Mouse (Mus musculus) cerebral cortex, adult 2 months (tissue): ENCODE results near the gene Batf2.

Experiments used
- WGBS: fragments of 180-500 bp; shearing (Covaris S2); methylation state at CpG from one replicate; pipeline ENCODE4 v1.1.7; 2018; 5-methylcytosine and 5-hydroxymethylcytosine counted together

Gene Batf2

GRCm38 (mm10) chr19:6140678-6141393, at the start of gene Batf2:
TSS of gene Batf2 (plus strand) at chr19:6140983.
- WGBS = under 1% methylated on average over 68 of the region's 68 CpGs

- 93% methylated on average over 7 of the region's 7 CpGs for WGBS
Observed at GRCm38 (mm10) chr19:6094119-6094518, 46.7 kb upstream of the Batf2 start, which contains the start of gene AC131692.1. TSS of gene AC131692.1 (plus strand) at chr19:6094419.

- WGBS = 89% methylated on average over 3 of the region's 3 CpGs
Observed at GRCm38 (mm10) chr19:6097847-6098246, 42.9 kb upstream of the Batf2 start.

GRCm38 (mm10) chr19:6101186-6101585, 39.6 kb upstream of the Batf2 start:
- 82% methylated on average over 6 of the region's 6 CpGs for WGBS

- 84% methylated on average over 6 of the region's 6 CpGs for WGBS
Observed at GRCm38 (mm10) chr19:6102169-6102853, 38.5 kb upstream of the Batf2 start.

GRCm38 (mm10) chr19:6104476-6104875, 36.3 kb upstream of the Batf2 start:
- WGBS = 94% methylated on average over 4 of the region's 4 CpGs

- WGBS = 87% methylated on average over 7 of the region's 7 CpGs
Observed at GRCm38 (mm10) chr19:6105586-6105985, 35.2 kb upstream of the Batf2 start, which contains the start of gene Naaladl1. TSS of gene Naaladl1 (plus strand) at chr19:6105782.

- 70% methylated on average over 6 of the region's 6 CpGs for WGBS
Observed at GRCm38 (mm10) chr19:6113116-6113515, 27.7 kb upstream of the Batf2 start.

GRCm38 (mm10) chr19:6116113-6116850, 24.5 kb upstream of the Batf2 start:
- 54% methylated on average over 15 of the region's 15 CpGs for WGBS

- 3% methylated on average over 32 of the region's 32 CpGs for WGBS
Observed at GRCm38 (mm10) chr19:6117346-6117985, 23.3 kb upstream of the Batf2 start.

- WGBS = under 1% methylated on average over 77 of the region's 77 CpGs
Observed at GRCm38 (mm10) chr19:6117986-6118676, 22.7 kb upstream of the Batf2 start, which contains the start of gene Sac3d1. TSS of gene Sac3d1 (minus strand) at chr19:6118650.

- 0% methylated on average over 8 of the region's 8 CpGs for WGBS
Observed at GRCm38 (mm10) chr19:6118677-6119185, 22.1 kb upstream of the Batf2 start.

- 60% methylated on average over 19 of the region's 19 CpGs for WGBS
Observed at GRCm38 (mm10) chr19:6121761-6122160, 19.0 kb upstream of the Batf2 start.

- 71% methylated on average over 8 of the region's 8 CpGs for WGBS
Observed at GRCm38 (mm10) chr19:6123330-6123729, 17.5 kb upstream of the Batf2 start.

- WGBS = 62% methylated on average over 2 of the region's 2 CpGs
Observed at GRCm38 (mm10) chr19:6124898-6125297, 15.9 kb upstream of the Batf2 start.

- 20% methylated on average over 4 of the region's 4 CpGs for WGBS
Observed at GRCm38 (mm10) chr19:6126289-6126688, 14.5 kb upstream of the Batf2 start.

GRCm38 (mm10) chr19:6126789-6127580, 13.8 kb upstream of the Batf2 start:
- 56% methylated on average over 10 of the region's 10 CpGs for WGBS

GRCm38 (mm10) chr19:6127760-6128341, 12.9 kb upstream of the Batf2 start, which contains the start of gene Snx15:
TSS of gene Snx15 (minus strand) at chr19:6128304.
- WGBS = under 1% methylated on average over 32 of the region's 32 CpGs

- WGBS = 87% methylated on average over 7 of the region's 7 CpGs
Observed at GRCm38 (mm10) chr19:6130414-6131128, 10.2 kb upstream of the Batf2 start.
